Mouse (Mus musculus): ENCODE data around the gene Nat8l. TPM values are rescaled to one million over a fixed set of nuclear protein-coding genes. Genes with fewer than 3 reads are reported as not detected.
"Not testable (repeated sequence)": the region's sequence is repeated elsewhere in the genome, so short reads cannot be mapped to it uniquely, and the experiment has no call there.

The Nat8l gene
- polyA plus RNA-seq (2012; rRNA removed), result 0.40 and 0.41 TPM in 2 replicates

DNA sequence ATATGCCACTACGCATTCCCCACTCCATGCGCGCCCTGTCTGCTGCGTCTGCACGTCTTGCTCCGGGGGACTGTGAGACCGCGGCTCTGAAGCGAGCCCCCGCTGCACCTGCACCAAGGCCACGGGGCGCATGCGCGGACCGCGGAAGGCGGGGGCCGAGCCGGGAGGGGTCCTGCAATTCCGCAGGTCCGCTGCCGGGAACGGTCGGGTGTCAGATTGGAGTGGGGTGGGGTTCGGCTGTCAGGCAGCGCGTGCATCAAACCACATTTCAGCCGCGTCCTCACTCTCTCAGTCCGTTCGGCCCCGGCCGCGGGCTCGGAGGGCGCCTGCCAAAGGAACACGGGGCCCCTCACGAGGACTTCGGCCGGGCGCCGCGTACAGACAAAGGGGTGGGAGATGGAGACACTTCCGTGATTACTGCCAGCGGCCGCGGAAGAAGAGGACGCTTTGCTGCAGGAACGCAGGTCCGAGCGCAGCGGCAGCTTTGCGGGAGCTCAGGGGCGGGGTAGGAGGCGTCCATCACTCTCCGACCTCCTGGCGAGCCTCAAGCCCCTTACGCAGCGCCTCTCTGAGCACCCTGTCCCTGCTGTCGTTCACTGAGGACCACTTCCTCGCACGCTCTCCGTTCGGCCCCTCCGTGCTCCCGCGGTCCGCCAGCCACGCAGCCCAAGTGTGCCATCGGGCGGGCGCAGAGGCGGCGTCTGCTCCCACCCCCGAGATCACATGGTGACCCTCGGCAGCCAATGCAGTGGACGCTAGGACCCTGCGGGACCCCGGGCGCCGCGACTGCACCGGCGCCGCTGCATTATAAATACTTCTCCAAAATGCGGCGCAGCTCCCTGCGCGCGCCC is at the start of gene Nat8l:
Nat8l (plus strand) TSS at position 142 of the 851 bp plus-strand sequence.
- H3K4me3 ChIP-seq (ENCODE audit: control insufficient read depth, low read depth, low read length), result peak within 1 kb of the TSS; percentile 83
- TF ChIP-seq CTCF (IDR thresholded peaks at IDR 0.05; ENCODE audit: control insufficient read depth, insufficient read depth, insufficient replicate concordance, low read depth, low read length) (no peak), POLR2A (IDR thresholded peaks at IDR 0.05; ENCODE audit: control insufficient read depth, low read depth, low read length) (no peak)
- peaks cover 25% of the 10 kb centered on the region for H3K4me1 ChIP-seq (ENCODE audit: control insufficient read depth, insufficient read depth, low read length)
- H3K27ac ChIP-seq (ENCODE audit: control insufficient read depth, insufficient read depth, low read depth, low read length), result no peak within 1 kb of the TSS; the same call in 1 of the 2 replicates
- no peaks in the 10 kb centered on the region for H3K36me3 ChIP-seq (ENCODE audit: control insufficient read depth, insufficient read depth, low read length)
- H3K27me3 ChIP-seq (ENCODE audit: control insufficient read depth, insufficient read depth, low read length), result no peaks in the 10 kb centered on the region

DNA sequence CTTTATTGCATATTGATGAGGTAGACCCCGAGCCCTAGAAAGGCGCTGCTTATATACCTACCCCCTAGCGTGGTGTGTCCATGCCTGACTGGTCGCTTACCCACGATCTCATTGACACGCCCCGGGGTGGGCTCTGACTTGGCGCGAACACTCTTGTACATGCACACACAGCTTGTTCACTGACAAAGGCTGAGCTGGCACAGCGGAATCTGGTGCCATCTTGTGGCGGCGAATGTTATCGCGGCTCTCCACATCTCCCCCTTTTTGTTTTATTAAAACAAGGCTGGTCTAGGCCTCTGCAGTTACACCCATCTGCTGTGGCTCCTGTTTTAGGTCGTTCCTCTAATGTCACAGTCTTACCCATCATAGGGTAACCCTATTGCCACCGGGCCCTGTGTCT is 48.7 kb upstream of the Nat8l start:
- not testable (repeated sequence) for H3K27me3 ChIP-seq (ENCODE audit: control insufficient read depth, insufficient read depth, low read length); H3K4me1 ChIP-seq (ENCODE audit: control insufficient read depth, insufficient read depth, low read length); H3K36me3 ChIP-seq (ENCODE audit: control insufficient read depth, insufficient read depth, low read length); H3K27ac ChIP-seq (ENCODE audit: control insufficient read depth, insufficient read depth, low read depth, low read length); H3K4me3 ChIP-seq (ENCODE audit: control insufficient read depth, low read depth, low read length)
- TF ChIP-seq CTCF (IDR thresholded peaks at IDR 0.05; ENCODE audit: control insufficient read depth, insufficient read depth, insufficient replicate concordance, low read depth, low read length), result peak; percentile 17; the same call in 1 of the 2 replicates

DNA sequence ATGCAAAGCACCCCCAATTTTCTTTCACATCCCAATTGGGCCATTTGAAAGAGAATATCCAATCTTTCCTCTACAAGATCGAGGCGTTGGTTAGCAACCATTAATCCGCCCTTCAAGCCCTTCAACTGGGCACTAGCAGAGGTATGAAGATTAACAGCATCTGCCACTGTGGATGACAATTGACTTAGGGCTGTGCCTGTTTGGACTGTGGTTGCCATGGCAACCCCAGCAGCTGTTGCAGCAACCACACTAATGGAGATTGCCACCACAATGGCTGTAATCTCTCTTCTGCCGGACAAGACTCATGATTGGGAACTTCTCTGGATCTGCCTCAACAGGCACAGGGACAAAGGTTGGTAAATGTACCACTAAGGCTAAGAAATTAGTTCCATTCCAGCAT is 47.5 kb upstream of the Nat8l start:
- Histone ChIP-seq H3K36me3 (ENCODE audit: control insufficient read depth, insufficient read depth, low read length) (no peaks in the 10 kb centered on the region), H3K27me3 (ENCODE audit: control insufficient read depth, insufficient read depth, low read length) (no peaks in the 10 kb centered on the region), H3K27ac (ENCODE audit: control insufficient read depth, insufficient read depth, low read depth, low read length) (no peak overlapping the region), H3K4me3 (ENCODE audit: control insufficient read depth, low read depth, low read length) (no peak overlapping the region), H3K4me1 (ENCODE audit: control insufficient read depth, insufficient read depth, low read length) (no peaks in the 10 kb centered on the region)
- no peak for TF ChIP-seq CTCF (IDR thresholded peaks at IDR 0.05; ENCODE audit: control insufficient read depth, insufficient read depth, insufficient replicate concordance, low read depth, low read length)
- no peak for TF ChIP-seq POLR2A (IDR thresholded peaks at IDR 0.05; ENCODE audit: control insufficient read depth, low read depth, low read length)

DNA sequence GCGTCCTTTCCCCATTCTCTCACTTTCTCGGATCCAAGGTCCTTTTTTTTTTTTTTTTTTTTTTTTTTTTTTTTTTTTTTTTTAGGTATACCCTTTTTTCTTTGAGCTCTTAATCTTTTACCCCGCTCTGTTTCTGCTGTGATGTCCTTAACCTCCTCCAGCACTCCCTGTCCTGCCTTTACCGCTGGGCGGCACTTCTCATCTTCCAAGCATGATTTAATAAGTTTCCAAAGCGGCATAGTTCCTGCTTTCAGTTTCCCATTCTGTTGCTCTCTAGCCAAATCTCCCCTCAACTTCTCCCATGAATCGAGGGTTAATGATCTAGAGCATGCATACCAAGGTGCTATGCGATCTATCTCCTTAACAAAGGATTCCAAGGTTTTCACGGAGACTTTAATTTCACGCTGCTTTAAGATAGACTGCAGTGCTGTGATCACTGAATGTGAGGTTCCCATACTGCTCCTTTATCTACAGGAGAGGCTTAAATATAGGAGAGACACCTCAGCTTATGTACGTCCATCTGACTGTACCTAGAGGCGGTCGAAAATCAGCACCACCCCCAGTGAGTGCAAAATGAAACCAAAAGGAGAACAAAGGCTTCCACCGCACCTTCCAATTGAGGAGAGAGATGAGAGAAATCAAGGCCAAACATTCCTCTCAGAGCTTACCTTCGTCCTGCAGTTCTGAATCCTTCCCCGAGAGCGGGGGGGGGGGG is 42.2 kb upstream of the Nat8l start:
- H3K27ac ChIP-seq (ENCODE audit: control insufficient read depth, insufficient read depth, low read depth, low read length), result no peak overlapping the region
- H3K36me3 ChIP-seq (ENCODE audit: control insufficient read depth, insufficient read depth, low read length), result no peaks in the 10 kb centered on the region
- TF ChIP-seq POLR2A (IDR thresholded peaks at IDR 0.05; ENCODE audit: control insufficient read depth, low read depth, low read length) (no peak), CTCF (IDR thresholded peaks at IDR 0.05; ENCODE audit: control insufficient read depth, insufficient read depth, insufficient replicate concordance, low read depth, low read length) (no peak)
- H3K4me3 ChIP-seq (ENCODE audit: control insufficient read depth, low read depth, low read length), result no peak overlapping the region
- H3K4me1 ChIP-seq (ENCODE audit: control insufficient read depth, insufficient read depth, low read length), result no peaks in the 10 kb centered on the region
- H3K27me3 ChIP-seq (ENCODE audit: control insufficient read depth, insufficient read depth, low read length), result no peaks in the 10 kb centered on the region

DNA sequence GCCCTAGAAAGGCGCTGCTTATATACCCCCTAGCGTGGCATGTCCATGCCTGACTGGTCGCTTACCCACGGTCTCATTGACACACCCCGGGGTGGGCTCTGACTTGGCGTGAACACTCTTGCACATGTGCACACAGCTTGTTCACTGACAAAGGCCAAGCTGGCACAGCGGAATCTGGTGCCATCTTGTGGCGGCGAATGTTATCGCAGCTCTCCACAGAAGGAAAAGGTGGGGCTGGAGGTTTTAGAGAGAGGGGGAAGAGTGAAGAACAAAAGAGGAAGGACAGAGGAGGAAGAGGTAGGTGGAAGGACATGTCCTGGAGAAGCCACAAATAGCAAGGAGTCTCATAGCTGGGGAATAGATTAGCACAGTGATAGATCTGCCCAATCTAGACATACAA is 41.4 kb upstream of the Nat8l start:
- no peaks in the 10 kb centered on the region for H3K27me3 ChIP-seq (ENCODE audit: control insufficient read depth, insufficient read depth, low read length)
- no peaks in the 10 kb centered on the region for H3K4me1 ChIP-seq (ENCODE audit: control insufficient read depth, insufficient read depth, low read length)
- no peak overlapping the region for H3K4me3 ChIP-seq (ENCODE audit: control insufficient read depth, low read depth, low read length)
- H3K27ac ChIP-seq (ENCODE audit: control insufficient read depth, insufficient read depth, low read depth, low read length), result no peak overlapping the region
- TF ChIP-seq CTCF (IDR thresholded peaks at IDR 0.05; ENCODE audit: control insufficient read depth, insufficient read depth, insufficient replicate concordance, low read depth, low read length), result peak; percentile 62; the same call in 1 of the 2 replicates
- TF ChIP-seq POLR2A (IDR thresholded peaks at IDR 0.05; ENCODE audit: control insufficient read depth, low read depth, low read length), result no peak
- H3K36me3 ChIP-seq (ENCODE audit: control insufficient read depth, insufficient read depth, low read length), result no peaks in the 10 kb centered on the region

DNA sequence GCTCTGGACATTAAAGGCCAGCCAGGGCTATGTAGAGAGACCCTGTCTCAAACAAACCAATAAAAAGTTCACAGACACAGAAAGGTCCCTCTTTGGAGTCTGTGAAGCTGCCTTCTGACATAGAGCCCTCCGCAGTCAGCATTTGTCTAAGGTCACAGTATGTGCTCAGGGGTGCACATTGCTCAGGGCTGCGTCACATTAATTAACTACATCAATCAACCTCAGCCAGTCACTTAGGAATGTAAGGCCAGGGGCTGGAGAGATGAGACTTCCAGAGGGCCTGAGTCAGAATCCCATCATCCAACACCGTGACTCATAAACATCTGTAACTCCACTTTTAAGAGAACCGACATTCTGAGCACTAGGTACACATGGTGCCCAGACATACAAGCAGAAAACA is 39.9 kb upstream of the Nat8l start:
- H3K4me3 ChIP-seq (ENCODE audit: control insufficient read depth, low read depth, low read length), result no peak overlapping the region
- H3K27ac ChIP-seq (ENCODE audit: control insufficient read depth, insufficient read depth, low read depth, low read length), result no peak overlapping the region
- no peaks in the 10 kb centered on the region for H3K27me3 ChIP-seq (ENCODE audit: control insufficient read depth, insufficient read depth, low read length)
- TF ChIP-seq POLR2A (IDR thresholded peaks at IDR 0.05; ENCODE audit: control insufficient read depth, low read depth, low read length) (no peak), CTCF (IDR thresholded peaks at IDR 0.05; ENCODE audit: control insufficient read depth, insufficient read depth, insufficient replicate concordance, low read depth, low read length) (no peak)
- H3K36me3 ChIP-seq (ENCODE audit: control insufficient read depth, insufficient read depth, low read length), result no peaks in the 10 kb centered on the region
- H3K4me1 ChIP-seq (ENCODE audit: control insufficient read depth, insufficient read depth, low read length), result no peaks in the 10 kb centered on the region

DNA sequence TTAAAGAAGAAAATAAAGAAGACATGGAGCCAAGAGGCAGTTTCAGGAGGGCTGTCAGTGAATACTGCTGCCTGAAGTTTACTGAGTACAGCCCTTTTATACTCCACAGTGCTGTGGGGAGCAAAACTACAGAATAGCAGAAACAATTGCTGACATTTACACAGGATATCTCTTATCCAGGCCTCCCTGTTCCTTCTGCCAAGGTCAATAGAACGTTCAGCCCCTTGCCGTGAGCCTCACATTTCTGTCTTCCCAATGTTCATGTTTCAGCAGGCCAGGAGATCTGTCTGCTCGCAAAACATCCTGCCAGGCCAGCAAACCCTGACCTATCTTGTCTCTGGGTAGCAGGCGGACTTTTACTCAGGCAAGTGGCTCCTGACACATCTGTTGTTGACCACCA is 36.4 kb upstream of the Nat8l start:
- Histone ChIP-seq H3K36me3 (ENCODE audit: control insufficient read depth, insufficient read depth, low read length) (no peaks in the 10 kb centered on the region), H3K4me1 (ENCODE audit: control insufficient read depth, insufficient read depth, low read length) (no peaks in the 10 kb centered on the region), H3K27ac (ENCODE audit: control insufficient read depth, insufficient read depth, low read depth, low read length) (peak overlapping the region; percentile 69), H3K27me3 (ENCODE audit: control insufficient read depth, insufficient read depth, low read length) (no peaks in the 10 kb centered on the region), H3K4me3 (ENCODE audit: control insufficient read depth, low read depth, low read length) (no peak overlapping the region)
- TF ChIP-seq POLR2A (IDR thresholded peaks at IDR 0.05; ENCODE audit: control insufficient read depth, low read depth, low read length) (no peak), CTCF (IDR thresholded peaks at IDR 0.05; ENCODE audit: control insufficient read depth, insufficient read depth, insufficient replicate concordance, low read depth, low read length) (no peak)
